Mouse (Mus musculus): Measurements from ENCODE around the gene Apoa1.

Gene Apoa1

DNA sequence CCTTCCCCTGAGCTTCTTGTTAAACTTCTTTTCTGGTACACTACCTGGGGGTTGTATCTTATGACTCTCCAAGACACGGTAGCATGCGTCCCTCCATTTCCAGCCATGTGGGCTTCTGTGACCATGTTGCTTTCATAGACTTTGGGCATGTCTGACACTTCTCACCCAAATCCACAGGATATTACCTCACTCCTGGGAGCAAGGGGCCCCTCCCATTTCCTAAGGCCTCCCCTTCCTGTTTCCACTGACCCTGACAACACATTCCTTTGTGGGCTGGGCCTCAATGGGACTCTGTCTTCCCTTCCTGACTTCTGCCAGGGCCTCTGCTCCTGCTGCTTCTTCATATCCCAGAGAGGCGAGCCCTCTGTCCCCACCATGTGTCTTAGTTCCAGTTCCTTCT lies 29.2 kb downstream of the Apoa1 start:
- no peak for DNase-seq (ENCODE audit: low spot score)

DNA sequence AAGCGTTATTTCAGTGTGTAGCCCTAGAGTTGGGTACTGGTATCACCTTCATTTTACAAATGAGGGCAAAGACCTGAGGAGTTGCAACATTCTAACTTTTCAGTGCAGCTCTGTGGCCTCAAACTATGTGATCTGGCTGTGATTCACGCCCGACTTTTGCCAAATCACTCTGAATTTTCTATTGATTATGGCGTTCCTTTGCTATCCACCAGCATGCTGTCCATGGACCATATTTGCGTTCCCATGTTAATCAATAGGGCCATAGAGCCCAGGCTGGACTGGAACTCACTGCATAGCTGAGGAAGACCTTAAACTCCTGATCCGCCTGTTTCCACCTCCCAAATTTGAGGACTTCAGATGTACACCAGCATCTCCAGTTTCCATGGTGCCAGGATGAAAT lies 30.7 kb downstream of the Apoa1 start:
- DNase-seq (ENCODE audit: low spot score): no peak

DNA sequence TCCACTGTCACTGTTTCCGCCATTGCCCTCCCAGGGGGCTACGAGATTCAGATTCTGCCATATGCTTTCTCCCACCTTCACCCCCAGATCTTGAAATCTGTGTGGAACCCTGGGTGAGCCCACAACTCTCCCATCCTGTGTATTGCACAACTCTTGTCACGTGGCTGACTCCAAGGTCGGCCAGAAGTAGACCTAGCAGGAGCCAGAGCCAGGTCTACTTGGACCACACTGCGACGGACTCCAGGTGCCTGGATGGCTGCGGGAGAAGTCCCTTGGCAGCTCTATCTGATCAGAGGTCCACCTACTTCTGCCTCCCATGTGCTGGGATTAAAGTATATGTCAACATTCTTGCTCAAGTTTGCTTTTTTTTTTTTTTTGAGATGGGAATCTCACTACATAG lies 32.8 kb downstream of the Apoa1 start:
- DNase-seq (ENCODE audit: low spot score): no peak

DNA sequence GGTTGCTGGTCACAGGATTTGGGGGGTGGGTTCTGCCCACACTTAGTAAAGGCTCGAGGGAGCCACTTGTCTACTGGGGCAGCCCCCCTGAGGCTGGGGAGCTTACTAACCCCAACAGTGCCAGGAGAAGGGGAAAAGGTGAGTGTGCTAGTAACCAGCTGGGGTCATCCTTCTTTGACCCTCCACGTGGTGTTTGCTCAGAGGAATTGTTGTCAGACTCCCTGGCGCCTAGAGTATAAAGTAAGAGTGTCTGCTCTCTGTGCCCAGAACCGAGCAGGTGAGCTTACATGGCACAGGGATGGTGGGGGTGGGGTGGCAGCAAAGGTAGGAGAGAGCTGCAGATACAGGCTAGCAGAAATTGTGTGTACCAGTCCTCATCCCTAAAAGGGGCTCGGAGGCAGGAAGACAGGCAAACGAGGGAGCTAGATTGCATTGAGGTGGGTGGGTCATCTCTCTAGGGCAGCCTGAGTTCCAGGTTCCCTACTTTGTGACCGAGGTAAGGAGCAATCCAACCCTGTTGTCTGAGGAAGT lies 40.0 kb downstream of the Apoa1 start, which contains the start of gene Apoa5:
TSS of gene Apoa5 (plus strand) at position 291 of the 531 bp plus-strand sequence.
- no peak for DNase-seq (ENCODE audit: low spot score)

DNA sequence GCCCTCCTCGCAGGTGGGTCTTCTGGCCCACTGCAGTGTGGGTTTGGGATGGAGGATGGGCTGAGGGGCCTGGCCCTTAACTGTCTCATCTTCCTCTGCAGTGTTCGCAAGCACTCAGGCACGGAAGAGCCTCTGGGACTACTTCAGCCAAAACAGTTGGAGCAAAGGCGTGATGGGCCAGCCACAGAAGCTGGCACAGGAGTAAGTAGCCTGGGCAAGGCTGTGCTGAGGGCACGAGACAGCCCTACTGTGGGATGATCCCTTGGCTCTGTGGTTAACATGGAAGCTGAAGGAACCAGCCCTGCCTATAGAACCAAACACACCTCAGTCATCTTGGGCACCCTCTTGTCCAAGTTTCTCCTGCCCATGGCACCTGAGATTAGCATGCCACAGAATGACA lies 40.7 kb downstream of the Apoa1 start:
- DNase-seq (ENCODE audit: low spot score): no peak

DNA sequence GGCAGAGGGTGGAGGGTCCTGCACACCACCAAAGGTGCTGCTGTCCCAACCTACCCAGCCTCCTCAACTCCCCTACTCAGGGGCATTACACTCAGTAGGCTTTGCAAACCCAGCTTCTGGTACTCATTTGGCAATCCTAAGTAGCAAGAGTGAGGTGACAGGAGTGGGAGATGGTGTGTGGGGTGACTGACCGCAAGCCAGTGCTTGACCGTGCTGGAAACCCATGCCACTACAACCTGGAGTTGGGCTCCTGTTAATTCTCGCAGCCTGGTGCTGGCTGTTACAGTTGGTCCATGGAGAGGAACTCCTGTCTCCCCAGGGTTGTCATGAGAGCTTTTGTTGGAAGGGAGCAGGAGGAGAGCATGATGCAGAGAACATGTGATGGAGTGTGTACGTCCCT lies 42.4 kb downstream of the Apoa1 start:
- DNase-seq (ENCODE audit: low spot score): no peak

DNA sequence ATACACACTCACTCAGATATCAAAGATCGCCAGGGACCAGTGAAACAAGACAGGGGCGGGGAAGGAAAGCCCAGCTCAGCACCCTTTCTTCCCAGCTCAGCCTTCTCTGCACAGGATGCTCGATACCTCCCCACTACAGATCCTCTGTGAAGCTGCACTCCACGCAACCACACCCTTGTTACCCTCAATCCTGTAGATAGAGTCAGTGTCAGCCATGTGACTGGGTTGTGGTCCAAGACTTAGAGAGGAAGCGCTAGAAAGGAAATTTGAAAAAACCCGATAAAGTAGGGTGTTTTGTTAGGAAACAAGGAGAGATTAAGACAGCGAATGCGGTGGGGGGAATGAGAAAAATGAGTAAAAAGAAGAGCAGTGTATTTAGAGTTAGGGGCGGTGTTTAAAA lies 43.7 kb downstream of the Apoa1 start:
- DNase-seq (ENCODE audit: low spot score): no peak

DNA sequence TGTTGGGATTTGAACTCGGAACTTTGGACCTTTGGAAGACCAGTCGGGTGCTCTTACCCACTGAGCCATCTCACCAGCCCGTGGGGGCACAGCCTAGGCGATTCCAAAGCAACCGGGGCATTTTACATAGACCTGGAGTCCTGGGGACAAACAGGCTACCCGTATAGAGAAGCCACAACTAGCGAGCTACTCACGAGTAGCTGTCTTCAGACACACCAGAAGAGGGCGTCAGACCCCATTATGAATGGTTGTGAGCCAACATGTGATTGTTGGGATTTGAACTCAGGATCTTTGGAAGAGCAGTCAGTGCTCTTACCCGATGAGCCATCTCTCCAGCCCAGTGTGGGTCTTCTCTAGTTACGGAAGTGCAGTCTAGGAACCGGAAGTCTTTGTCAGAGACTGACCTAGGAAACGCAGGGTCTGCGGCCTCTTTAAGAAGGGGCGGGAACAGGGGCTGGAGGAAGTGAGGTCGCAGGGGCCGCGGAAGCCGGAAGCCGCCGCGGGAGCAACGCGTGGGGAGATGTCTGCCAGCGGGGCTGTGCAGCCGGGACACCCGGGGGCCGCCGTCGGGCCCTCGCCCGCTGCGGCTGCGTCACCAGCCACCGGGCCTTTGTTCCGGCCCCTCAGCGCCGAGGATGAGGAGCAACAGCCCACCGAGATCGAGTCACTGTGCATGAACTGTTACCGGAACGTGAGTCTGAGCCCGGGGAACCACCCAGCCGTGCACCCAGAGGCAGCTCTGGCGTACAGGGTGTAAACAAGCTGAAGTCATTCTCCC lies 44.5 kb downstream of the Apoa1 start, which contains the start of gene Zpr1:
TSS of gene Zpr1 (plus strand) at position 388 of the 778 bp plus-strand sequence.
- peak; percentile 97 for DNase-seq (ENCODE audit: low spot score)

DNA sequence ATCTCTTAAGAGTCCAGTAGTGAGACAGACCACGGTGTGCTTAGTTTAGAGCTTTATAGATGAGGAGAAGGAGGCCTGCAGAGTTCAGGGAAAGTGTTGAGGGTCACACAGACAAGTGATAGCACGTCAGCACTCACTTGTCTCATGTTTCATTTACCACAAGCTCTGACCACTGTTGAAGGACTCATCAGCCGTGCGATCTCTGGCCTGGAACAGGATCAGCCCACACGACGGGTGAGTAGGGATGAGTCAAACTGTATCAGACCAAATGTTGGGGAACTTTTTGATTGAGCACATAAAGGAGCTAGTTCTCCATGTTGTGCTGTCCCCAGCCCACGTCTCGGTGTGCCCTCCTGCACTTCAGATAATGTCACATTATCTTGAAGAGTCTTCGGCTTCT lies 46.1 kb downstream of the Apoa1 start:
- no peak for DNase-seq (ENCODE audit: low spot score)

Data from embryo, embryonic 10.5 days (tissue).